Mouse (Mus musculus) megakaryocyte, embryonic 14.5 days (primary cell): ENCODE data around the gene Myo18b.

ENCODE experiments used
- FLI1 ChIP-seq: IDR thresholded peaks from 2 replicates; pipeline ENCODE4 v1.6.1; 2012; ENCODE audit warnings: low read length, inconsistent platforms, mixed read lengths
- GATA1 ChIP-seq: IDR thresholded peaks from 3 replicates; pipeline ENCODE4 v1.6.1; 2012; ENCODE audit warnings: mixed read lengths, low read length, inconsistent platforms, borderline replicate concordance

- TF ChIP-seq GATA1: no peak
- TF ChIP-seq FLI1: no peak
These were observed 73.7 kb downstream of the Myo18b start for GRCm38 (mm10) chr5:112822426-112822825.
